Comparison of ENCODE assay signal across 9 mouse cellular contexts in genomic region chr2:132701451-132701886, GRCm38 (mm10). TPM values are rescaled to one million over a fixed set of nuclear protein-coding genes. Genes with fewer than 3 reads are reported as not detected.
DNase-seq lines count a peak whose midpoint lies in the region; ATAC-seq and TF ChIP-seq lines count a peak whose summit lies in the region.
"Had no signal": no experiment of that assay in that cellular context is flagged by ENCODE, and none has a peak within 500 bp of the region (broad histone marks: within the 10 kb centered on the region; RNA-seq: fewer than 3 reads in every experiment).

No protein-coding gene starts in this region.

- WGBS in kidney, adult 2 months, result 15% methylated on average over 7 of the region's 7 CpGs
- WGBS in limb, embryonic 14.5 days, result 20% methylated on average over 7 of the region's 7 CpGs
- 16% methylated on average over 7 of the region's 7 CpGs for WGBS in midbrain, embryonic 15.5 days

- TF ChIP-seq CTCF in kidney, adult 2 months (conservative IDR thresholded peaks at IDR 0.05; ENCODE audit: insufficient read depth, insufficient read length, low read depth, low read length), result peak; percentile 85

- no peaks in the 10 kb centered on the region for H3K4me1 ChIP-seq in kidney, adult 2 months (ENCODE audit: control insufficient read depth, insufficient read depth, low read length)
- H3K4me1 ChIP-seq in limb, embryonic 14.5 days (ENCODE audit: control insufficient read depth, insufficient read depth, low read length), result no peaks in the 10 kb centered on the region
- no peaks in the 10 kb centered on the region for H3K4me1 ChIP-seq in midbrain, embryonic 15.5 days
- H3K4me1 ChIP-seq: stomach, embryonic 15.5 days had no signal

- H3K4me3 ChIP-seq in kidney, adult 2 months (ENCODE audit: insufficient read depth, low read depth, low read length), result no peak overlapping the region
- H3K4me3 ChIP-seq in limb, embryonic 14.5 days (replicated peaks; ENCODE audit: low read length), result no peak overlapping the region
- no peak overlapping the region for H3K4me3 ChIP-seq in midbrain, embryonic 15.5 days
- H3K4me3 ChIP-seq: stomach, embryonic 15.5 days had no signal

- no peak overlapping the region for H3K9ac ChIP-seq in limb, embryonic 14.5 days (ENCODE audit: low read depth, low read length, severe bottlenecking)
- no peak overlapping the region for H3K9ac ChIP-seq in midbrain, embryonic 15.5 days
- H3K9ac ChIP-seq: stomach, embryonic 15.5 days had no signal

- H3K4me2 ChIP-seq in limb, embryonic 14.5 days (replicated peaks; ENCODE audit: low read depth, low read length, severe bottlenecking), result no peak overlapping the region
- H3K4me2 ChIP-seq in midbrain, embryonic 15.5 days, result no peak overlapping the region
- H3K4me2 ChIP-seq: stomach, embryonic 15.5 days had no signal

- no peaks in the 10 kb centered on the region for H3K9me3 ChIP-seq in limb, embryonic 14.5 days (ENCODE audit: control insufficient read depth, low read length)
- no peaks in the 10 kb centered on the region for H3K9me3 ChIP-seq in midbrain, embryonic 15.5 days
- H3K9me3 ChIP-seq: stomach, embryonic 15.5 days had no signal

- no peak overlapping the region for H3K27ac ChIP-seq in kidney, adult 2 months (ENCODE audit: insufficient read depth, low read depth, low read length)
- H3K27ac ChIP-seq in limb, embryonic 14.5 days (replicated peaks; ENCODE audit: low read depth, low read length), result no peak overlapping the region
- H3K27ac ChIP-seq in midbrain, embryonic 15.5 days, result no peak overlapping the region
- H3K27ac ChIP-seq: stomach, embryonic 15.5 days had no signal

- H3K36me3 ChIP-seq in kidney, adult 2 months (ENCODE audit: control insufficient read depth, insufficient read depth, low read length), result no peaks in the 10 kb centered on the region
- no peaks in the 10 kb centered on the region for H3K36me3 ChIP-seq in limb, embryonic 14.5 days (ENCODE audit: control insufficient read depth, insufficient read depth, low read length)
- H3K36me3 ChIP-seq in midbrain, embryonic 15.5 days (replicated peaks), result no peaks in the 10 kb centered on the region
- H3K36me3 ChIP-seq: stomach, embryonic 15.5 days had no signal

- DNase-seq in A20 (ENCODE audit: low read depth, low spot score) (peak; percentile 70), WW6 (ENCODE audit: low read depth, low spot score) (peak; percentile 54)
- peak; percentile 47 to 70 for DNase-seq in cerebellum, postnatal 4 days (ENCODE audit: low spot score in 2 of 2)
- DNase-seq in gastrocnemius, postnatal 10 days, result peak; percentile 78
- DNase-seq in kidney, adult 2 months, result peak; percentile 63
- DNase-seq in limb, embryonic 14.5 days (ENCODE audit: low spot score), result peak; percentile 59
- DNase-seq in spleen, postnatal 4 days (ENCODE audit: low spot score in 2 of 2), result peak; percentile 79 to 91

- peak; percentile 79; the same call in 1 of the 2 replicates for ATAC-seq in limb, embryonic 14.5 days (ENCODE audit: low FRiP score, low read depth)
- peak; percentile 77 for ATAC-seq in midbrain, embryonic 15.5 days (replicated peaks)

- no peak for TF ChIP-seq POLR2A in kidney, adult 2 months (IDR thresholded peaks at IDR 0.05; ENCODE audit: low read depth, low read length)
- no peak for TF ChIP-seq POLR2A in limb, embryonic 14.5 days (IDR thresholded peaks at IDR 0.05; ENCODE audit: borderline replicate concordance, extremely low read depth, insufficient read depth, insufficient read length)

- no peaks in the 10 kb centered on the region for H3K27me3 ChIP-seq in kidney, adult 2 months (replicated peaks; ENCODE audit: control insufficient read depth, insufficient read depth, low read length)
- no peaks in the 10 kb centered on the region for H3K27me3 ChIP-seq in limb, embryonic 14.5 days (ENCODE audit: control insufficient read depth, insufficient read depth, low read length)
- H3K27me3 ChIP-seq in midbrain, embryonic 15.5 days (replicated peaks), result no peaks in the 10 kb centered on the region
- H3K27me3 ChIP-seq: stomach, embryonic 15.5 days had no signal

RNA-seq across cellular contexts. Expression of gene Shld1, which starts 14.7 kb away (rescaled TPM):
- total RNA-seq in gastrocnemius, postnatal 10 days (2021), result 1 to 10 TPM; 3.6 to 5.7 TPM
- 12.9 and 15.3 TPM in 2 replicates for polyA plus RNA-seq in kidney, adult 2 months (2012; rRNA removed)
- 16.3 and 17.4 TPM in 2 replicates for polyA plus RNA-seq in limb, embryonic 14.5 days (2012; rRNA removed)
- polyA plus RNA-seq in limb, embryonic 14.5 days (2014; fragmentation: Nextera tagmentation; extraction: Ambion mirVana), result 20.1 and 20.5 TPM in 2 replicates
- 21.4 and 21.8 TPM in 2 replicates for polyA plus RNA-seq in midbrain, embryonic 15.5 days (2015; fragmentation: Nextera tagmentation; extraction: Ambion mirVana)
